Mouse (Mus musculus) intestine, embryonic 15.5 days (tissue): Measurements from ENCODE around the gene Ptprn2. TPM values are rescaled to one million over a fixed set of nuclear protein-coding genes. Genes with fewer than 3 reads are reported as not detected.

Experiments used
- ATAC-seq: fragments of 200-750 bp; cut with Nextera tagmentation; 2 replicates; pipeline ENCODE4 v1.8.0; 2017; ENCODE audit warnings: moderate TSS enrichment, moderate library complexity
- H3K27ac ChIP-seq: fragments of 300-500 bp; sonication (generic); 2 replicates; pipeline ENCODE4 v1.5.1; 2015; ENCODE audit warnings: mild to moderate bottlenecking, inconsistent platforms
- H3K27me3 ChIP-seq: fragments of 300-500 bp; sonication (generic); replicated peaks from 2 replicates; pipeline ENCODE4 v1.6.1; 2015; ENCODE audit warnings: inconsistent platforms
- H3K36me3 ChIP-seq: fragments of 300-500 bp; sonication (generic); 2 replicates; pipeline ENCODE4 v1.6.1; 2015; ENCODE audit warnings: inconsistent platforms
- H3K4me1 ChIP-seq: fragments of 300-500 bp; sonication (generic); replicated peaks from 2 replicates; pipeline ENCODE4 v1.6.1; 2015; ENCODE audit warnings: inconsistent platforms
- H3K4me2 ChIP-seq: fragments of 300-500 bp; sonication (generic); replicated peaks from 2 replicates; pipeline ENCODE4 v1.6.1; 2015; ENCODE audit warnings: mild to moderate bottlenecking, inconsistent platforms
- H3K4me3 ChIP-seq: fragments of 300-500 bp; sonication (generic); replicated peaks from 2 replicates; pipeline ENCODE4 v1.5.1; 2015; ENCODE audit warnings: inconsistent platforms
- H3K9ac ChIP-seq: fragments of 300-500 bp; sonication (generic); 2 replicates; pipeline ENCODE4 v1.6.1; 2015; ENCODE audit warnings: inconsistent platforms
- H3K9me3 ChIP-seq: fragments of 300-500 bp; sonication (generic); 2 replicates; pipeline ENCODE4 v1.6.1; 2016; ENCODE audit warnings: inconsistent platforms
- WGBS: fragments of 180-500 bp; shearing (Covaris S2); methylation state at CpG from one replicate; pipeline ENCODE4 v1.1.7; 2015; 5-methylcytosine and 5-hydroxymethylcytosine counted together
- polyA plus RNA-seq: library from polyadenylated mRNA; unstranded; fragments of >200 nt; fragmentation: Nextera tagmentation; extraction: Ambion mirVana; gene quantifications from 2 replicates; pipeline ENCODE4 v1.2.1, GENCODE M21; 2015

Ptprn2 gene
- polyA plus RNA-seq, 1 experiment from 2014 or later = 1.9 TPM

DNA sequence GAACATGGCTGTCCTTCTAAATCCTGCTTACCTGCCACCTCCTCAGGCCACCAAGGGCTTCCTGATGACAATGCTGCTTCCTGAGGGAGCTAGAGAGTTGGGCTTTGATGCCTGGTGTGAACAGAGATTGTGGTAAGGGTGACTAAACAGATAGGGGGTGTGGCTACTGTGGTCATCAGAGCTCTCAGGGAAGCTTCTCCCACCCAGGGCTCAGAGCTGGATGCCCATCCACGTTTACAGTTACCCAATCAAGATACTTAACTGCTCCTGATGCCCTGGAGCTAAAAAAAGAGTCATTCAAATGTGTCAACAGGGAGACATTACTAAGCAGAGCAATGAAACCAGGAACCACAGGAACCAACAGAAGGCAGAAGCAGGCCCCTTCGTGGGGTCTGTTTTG lies 532.4 kb downstream of the Ptprn2 start:
- Histone ChIP-seq H3K4me3 (no peak overlapping the region), H3K36me3 (no peaks in the 10 kb centered on the region), H3K4me1 (no peaks in the 10 kb centered on the region), H3K9me3 (no peaks in the 10 kb centered on the region), H3K27ac (no peak overlapping the region), H3K9ac (no peak overlapping the region), H3K27me3 (no peaks in the 10 kb centered on the region), H3K4me2 (no peak overlapping the region)
- WGBS = 23% methylated on average over 2 of the region's 2 CpGs
- ATAC-seq = no peak

DNA sequence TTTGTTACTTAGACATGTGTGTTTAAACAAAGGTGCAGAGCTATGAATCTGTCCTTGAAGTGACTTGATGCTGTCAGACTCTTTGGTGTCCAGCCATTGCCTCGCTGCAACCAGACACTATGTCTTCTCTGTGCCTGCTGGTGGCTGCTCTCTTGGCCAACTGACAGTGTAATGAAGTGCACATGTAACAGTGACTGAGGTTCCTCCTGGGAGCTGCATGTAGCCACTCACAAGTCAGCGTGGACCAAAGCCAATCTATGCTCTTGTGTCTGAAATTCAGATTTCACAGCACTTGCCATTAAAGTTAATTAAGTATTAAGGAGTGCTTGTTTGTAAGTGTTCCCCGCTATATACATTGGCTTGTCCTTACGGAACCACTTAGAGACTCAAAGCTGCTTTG lies 537.7 kb downstream of the Ptprn2 start:
- H3K4me1 ChIP-seq = no peaks in the 10 kb centered on the region
- WGBS = 81% methylated on average over 4 of the region's 4 CpGs
- ATAC-seq = no peak
- H3K4me2 ChIP-seq = no peak overlapping the region
- H3K27me3 ChIP-seq = no peaks in the 10 kb centered on the region
- no peak overlapping the region for H3K4me3 ChIP-seq
- no peak overlapping the region for H3K9ac ChIP-seq
- H3K9me3 ChIP-seq = no peaks in the 10 kb centered on the region
- no peak overlapping the region for H3K27ac ChIP-seq
- H3K36me3 ChIP-seq = no peaks in the 10 kb centered on the region

DNA sequence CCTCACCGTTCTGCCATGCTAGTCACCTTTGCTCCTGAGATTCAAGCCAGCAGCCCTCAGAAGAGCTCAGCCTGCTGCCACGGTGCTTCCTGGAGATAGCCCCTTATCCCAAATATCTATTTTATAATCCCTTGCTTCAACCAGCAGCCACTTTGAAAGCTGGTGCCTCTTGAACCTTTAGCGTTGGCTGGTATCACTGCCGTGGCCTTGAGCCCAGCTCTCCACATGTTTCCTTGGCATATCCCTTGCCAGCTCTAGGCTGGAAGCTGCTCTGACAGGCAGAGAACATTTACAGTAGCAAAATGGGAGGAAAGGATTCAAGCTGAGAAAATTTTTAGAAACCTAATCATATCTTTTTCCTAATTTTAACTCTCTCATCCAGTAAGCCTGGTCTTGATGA lies 539.4 kb downstream of the Ptprn2 start:
- no peaks in the 10 kb centered on the region for H3K9me3 ChIP-seq
- H3K27ac ChIP-seq = no peak overlapping the region
- H3K36me3 ChIP-seq = no peaks in the 10 kb centered on the region
- H3K9ac ChIP-seq = no peak overlapping the region
- no peaks in the 10 kb centered on the region for H3K4me1 ChIP-seq
- no peak overlapping the region for H3K4me2 ChIP-seq
- ATAC-seq = no peak
- no peaks in the 10 kb centered on the region for H3K27me3 ChIP-seq
- H3K4me3 ChIP-seq = no peak overlapping the region
- 78% methylated on average over 4 of the region's 4 CpGs for WGBS

DNA sequence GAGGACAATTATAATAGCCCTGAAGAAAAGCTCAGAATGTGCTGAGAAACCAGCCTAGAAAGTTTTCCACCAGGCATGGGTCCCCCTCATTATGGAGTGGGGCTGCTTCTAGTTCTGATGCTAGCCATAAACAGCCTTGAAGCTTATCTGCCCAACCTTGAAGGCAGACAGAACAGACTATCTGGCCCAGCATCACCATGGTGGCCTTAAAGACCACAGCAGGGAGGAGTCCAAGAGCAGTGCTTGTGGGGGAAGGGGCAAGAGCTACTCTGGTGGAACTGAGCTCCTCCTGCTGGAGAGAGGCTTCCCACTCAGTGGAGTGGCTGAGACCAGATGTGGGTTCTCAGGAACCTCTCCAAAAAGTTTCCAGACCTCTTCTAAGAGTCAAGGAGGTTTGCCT lies 540.2 kb downstream of the Ptprn2 start:
- Histone ChIP-seq H3K4me3 (no peak overlapping the region), H3K36me3 (no peaks in the 10 kb centered on the region), H3K9ac (no peak overlapping the region), H3K9me3 (no peaks in the 10 kb centered on the region), H3K27ac (no peak overlapping the region), H3K4me1 (no peaks in the 10 kb centered on the region), H3K27me3 (no peaks in the 10 kb centered on the region), H3K4me2 (no peak overlapping the region)
- no peak for ATAC-seq

DNA sequence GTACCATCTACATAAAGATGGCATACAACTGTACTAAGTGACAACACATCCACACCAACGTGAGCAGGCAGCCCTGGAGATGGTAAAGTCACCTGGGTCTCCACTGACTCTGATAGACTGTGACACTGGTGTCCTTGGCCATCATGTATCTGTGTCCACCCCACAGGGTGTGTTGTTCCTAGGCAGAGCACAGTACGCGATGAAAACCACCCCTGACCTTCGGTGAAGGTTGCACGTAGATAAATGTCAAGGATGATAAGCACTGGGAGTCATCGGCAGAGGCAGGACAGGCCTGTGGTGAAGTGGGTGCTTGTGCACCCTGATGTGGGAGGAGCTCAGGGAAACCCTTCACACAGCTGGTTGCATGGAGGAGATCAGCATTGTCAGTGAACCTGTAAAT lies 541.8 kb downstream of the Ptprn2 start:
- no peaks in the 10 kb centered on the region for H3K36me3 ChIP-seq
- H3K4me3 ChIP-seq = no peak overlapping the region
- no peaks in the 10 kb centered on the region for H3K4me1 ChIP-seq
- H3K9me3 ChIP-seq = no peaks in the 10 kb centered on the region
- no peak overlapping the region for H3K9ac ChIP-seq
- no peak overlapping the region for H3K4me2 ChIP-seq
- WGBS = 84% methylated on average over 6 of the region's 6 CpGs
- H3K27me3 ChIP-seq = no peaks in the 10 kb centered on the region
- no peak for ATAC-seq
- H3K27ac ChIP-seq = no peak overlapping the region

DNA sequence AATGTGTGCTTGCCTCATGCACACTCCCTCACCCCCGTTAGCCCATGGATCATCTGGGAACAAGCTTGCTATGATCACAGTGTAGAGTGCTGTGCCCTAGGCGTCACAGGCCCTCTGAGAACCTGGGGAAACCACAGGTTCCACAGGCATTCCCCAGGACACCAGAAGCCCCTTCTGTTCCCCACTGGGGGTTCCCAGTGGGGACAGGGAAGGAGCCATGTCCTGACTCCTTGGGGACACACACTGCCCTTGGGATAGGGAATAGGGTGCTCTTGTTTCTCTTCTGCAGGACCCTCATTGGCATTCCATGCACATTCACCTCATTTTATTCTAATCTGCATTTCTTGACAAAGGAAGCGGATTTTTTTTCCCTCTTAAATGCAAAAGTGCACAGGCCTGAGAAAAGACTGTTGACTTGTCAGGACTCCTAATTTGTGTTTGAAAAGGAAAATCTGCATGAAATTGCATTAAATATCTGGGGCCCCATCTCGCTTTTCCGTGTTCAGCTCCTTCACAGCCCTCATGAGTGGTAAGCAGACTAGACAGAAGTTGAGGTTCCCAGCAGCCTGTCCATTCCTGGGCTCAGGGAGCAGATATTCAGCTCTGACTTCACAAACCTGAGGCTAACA lies 542.9 kb downstream of the Ptprn2 start:
- H3K27ac ChIP-seq = no peak overlapping the region
- H3K4me1 ChIP-seq = no peaks in the 10 kb centered on the region
- H3K9ac ChIP-seq = no peak overlapping the region
- H3K9me3 ChIP-seq = no peaks in the 10 kb centered on the region
- WGBS = 74% methylated on average over 5 of the region's 5 CpGs
- no peak overlapping the region for H3K4me2 ChIP-seq
- no peaks in the 10 kb centered on the region for H3K27me3 ChIP-seq
- H3K36me3 ChIP-seq = no peaks in the 10 kb centered on the region
- ATAC-seq = no peak
- no peak overlapping the region for H3K4me3 ChIP-seq

DNA sequence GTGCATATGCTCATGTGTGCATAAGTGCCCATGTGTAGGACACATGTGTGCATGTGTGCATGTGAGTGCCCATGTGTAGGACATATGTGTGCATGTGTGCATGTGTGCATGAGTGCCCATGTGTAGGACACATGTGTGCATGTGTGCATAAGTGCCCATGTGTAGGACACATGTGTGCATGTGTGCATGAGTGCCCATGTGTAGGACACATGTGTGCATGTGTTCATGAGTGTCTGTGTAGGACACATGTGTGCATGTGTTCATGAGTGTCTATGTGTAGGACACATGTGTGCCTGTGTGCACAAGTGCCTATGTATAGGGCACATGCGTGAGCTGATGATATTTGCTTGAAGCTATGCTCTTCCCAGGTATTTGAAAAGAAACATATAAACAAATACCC lies 547.7 kb downstream of the Ptprn2 start:
- Histone ChIP-seq H3K27me3 (no peaks in the 10 kb centered on the region), H3K27ac (no peak overlapping the region), H3K36me3 (no peaks in the 10 kb centered on the region), H3K9me3 (no peaks in the 10 kb centered on the region), H3K4me3 (no peak overlapping the region), H3K4me1 (no peaks in the 10 kb centered on the region), H3K9ac (no peak overlapping the region), H3K4me2 (no peak overlapping the region)
- no peak for ATAC-seq
- 96% methylated on average over 1 of the region's 1 CpGs for WGBS

DNA sequence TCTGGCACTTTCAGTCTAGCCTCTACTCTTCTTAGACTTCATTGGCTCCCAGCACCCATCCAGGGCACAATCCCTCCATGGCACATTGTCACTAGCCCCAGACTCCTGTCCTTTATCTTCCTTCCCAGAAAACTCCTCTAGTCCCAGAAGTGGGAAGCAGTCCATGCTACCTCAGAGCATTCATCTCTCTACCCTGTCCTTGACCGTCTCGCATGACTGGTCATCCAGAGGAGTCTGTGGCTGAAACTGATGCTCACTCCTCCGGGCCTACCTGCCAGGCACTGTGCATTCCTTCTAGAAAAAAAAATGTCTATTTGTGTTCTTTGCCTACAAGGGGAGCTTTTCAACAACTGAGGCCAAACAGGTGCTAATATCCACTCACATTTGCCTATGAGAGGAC lies 549.0 kb downstream of the Ptprn2 start:
- Histone ChIP-seq H3K4me2 (no peak overlapping the region), H3K4me1 (no peaks in the 10 kb centered on the region), H3K36me3 (no peaks in the 10 kb centered on the region), H3K27me3 (no peaks in the 10 kb centered on the region), H3K9me3 (no peaks in the 10 kb centered on the region), H3K9ac (no peak overlapping the region), H3K4me3 (no peak overlapping the region), H3K27ac (no peak overlapping the region)
- ATAC-seq = no peak
- 88% methylated on average over 3 of the region's 3 CpGs for WGBS

DNA sequence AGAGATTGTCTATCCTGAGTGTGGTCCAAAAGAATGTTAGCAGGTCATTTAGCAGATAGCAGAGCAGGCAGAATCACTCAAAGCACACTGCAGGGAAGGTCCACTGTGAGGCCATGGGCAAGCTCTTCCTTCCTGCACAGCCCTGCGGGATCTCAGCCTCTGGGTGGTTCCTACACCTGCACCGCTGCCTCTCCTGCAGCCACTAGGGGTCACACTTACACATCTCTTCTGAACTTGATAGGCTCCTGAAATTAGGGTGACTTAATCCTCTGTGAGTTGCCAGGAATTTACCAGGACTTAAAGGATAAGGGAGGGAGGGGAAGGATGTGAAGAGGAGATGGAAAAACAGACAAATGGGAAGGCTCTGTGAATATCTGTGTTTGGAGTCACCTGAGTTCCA lies 549.7 kb downstream of the Ptprn2 start:
- ATAC-seq = peak; percentile 67; the same call in 1 of the 2 replicates
- 2% methylated on average over 2 of the region's 2 CpGs for WGBS

DNA sequence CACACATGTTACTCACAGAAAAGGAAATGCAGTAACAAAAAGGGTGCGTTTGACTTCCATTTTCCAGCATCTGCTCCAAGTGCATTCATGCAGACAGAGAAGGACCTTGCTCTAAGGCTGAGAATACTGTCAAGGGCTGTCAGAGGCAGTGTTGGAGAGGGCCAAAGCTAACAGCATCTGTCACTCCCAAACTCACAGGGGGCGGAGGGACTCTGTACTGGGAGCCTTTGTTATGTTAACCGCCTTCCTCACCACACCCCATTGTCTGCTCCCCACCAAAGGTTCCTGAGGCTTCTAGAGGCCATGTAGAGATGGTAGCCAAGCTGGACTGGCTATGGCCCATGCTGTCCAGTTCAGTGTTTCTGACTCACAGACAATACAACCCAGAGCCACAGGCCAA lies 553.9 kb downstream of the Ptprn2 start:
- no peak overlapping the region for H3K9ac ChIP-seq
- ATAC-seq = no peak
- H3K4me3 ChIP-seq = no peak overlapping the region
- no peaks in the 10 kb centered on the region for H3K27me3 ChIP-seq
- H3K36me3 ChIP-seq = no peaks in the 10 kb centered on the region
- no peaks in the 10 kb centered on the region for H3K9me3 ChIP-seq
- no peaks in the 10 kb centered on the region for H3K4me1 ChIP-seq
- H3K27ac ChIP-seq = no peak overlapping the region
- H3K4me2 ChIP-seq = no peak overlapping the region
- WGBS = 58% methylated on average over 3 of the region's 3 CpGs

More for the DNA sequence above, 549.7 kb downstream of the Ptprn2 start:
- H3K4me1 ChIP-seq = no peaks in the 10 kb centered on the region
- H3K4me2 ChIP-seq = no peak overlapping the region
- H3K4me3 ChIP-seq = no peak overlapping the region
- H3K9me3 ChIP-seq = no peaks in the 10 kb centered on the region
- no peaks in the 10 kb centered on the region for H3K36me3 ChIP-seq
- H3K9ac ChIP-seq = no peak overlapping the region
- H3K27me3 ChIP-seq = no peaks in the 10 kb centered on the region
- no peak overlapping the region for H3K27ac ChIP-seq

DNA sequence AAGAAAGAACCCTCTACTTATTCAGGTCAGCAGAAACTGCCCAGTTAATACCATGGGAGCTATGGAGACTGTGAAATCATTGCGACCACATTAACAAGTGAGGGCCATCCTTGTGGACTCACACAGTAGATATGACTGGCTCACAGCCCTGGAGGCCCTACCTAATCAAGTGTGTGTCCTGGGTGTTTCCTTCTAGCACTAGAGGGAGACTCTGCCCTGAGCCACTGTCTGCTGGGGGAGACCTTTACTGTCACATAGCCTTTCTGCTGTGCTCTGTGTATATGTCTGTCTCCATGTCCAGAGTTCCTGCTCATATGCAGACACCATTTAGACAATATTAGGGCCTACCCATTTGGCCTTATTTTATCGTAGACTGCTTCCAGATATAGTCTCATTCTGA lies 555.9 kb downstream of the Ptprn2 start:
- no peak overlapping the region for H3K9ac ChIP-seq
- no peak overlapping the region for H3K4me2 ChIP-seq
- H3K27me3 ChIP-seq = no peaks in the 10 kb centered on the region
- no peaks in the 10 kb centered on the region for H3K9me3 ChIP-seq
- no peaks in the 10 kb centered on the region for H3K36me3 ChIP-seq
- WGBS = 91% methylated on average over 2 of the region's 2 CpGs
- ATAC-seq = no peak
- no peak overlapping the region for H3K27ac ChIP-seq
- no peaks in the 10 kb centered on the region for H3K4me1 ChIP-seq
- no peak overlapping the region for H3K4me3 ChIP-seq

DNA sequence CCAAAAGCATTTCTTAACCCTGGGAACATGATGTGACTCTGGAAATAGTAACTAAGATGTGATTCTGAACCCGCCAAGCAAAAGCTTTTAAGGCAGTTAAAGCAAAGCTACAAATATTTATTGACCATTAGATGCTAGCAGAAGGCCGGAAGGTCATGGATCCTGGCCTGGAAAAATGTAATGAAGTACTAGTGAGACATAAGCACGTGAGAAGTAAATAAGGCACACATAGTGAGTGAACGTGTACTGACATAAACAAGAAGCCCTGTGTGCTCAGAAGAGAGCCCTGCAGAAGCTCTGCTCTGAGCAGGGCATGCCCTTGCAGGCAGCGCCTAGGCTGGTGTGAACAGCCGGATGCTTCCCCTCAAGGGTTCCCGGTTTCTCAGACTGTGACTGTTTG lies 557.2 kb downstream of the Ptprn2 start:
- ATAC-seq = no peak
- WGBS = 51% methylated on average over 7 of the region's 7 CpGs
- no peaks in the 10 kb centered on the region for H3K4me1 ChIP-seq
- no peak overlapping the region for H3K4me2 ChIP-seq
- no peaks in the 10 kb centered on the region for H3K36me3 ChIP-seq
- no peak overlapping the region for H3K4me3 ChIP-seq
- H3K27ac ChIP-seq = no peak overlapping the region
- H3K27me3 ChIP-seq = no peaks in the 10 kb centered on the region
- H3K9ac ChIP-seq = no peak overlapping the region
- no peaks in the 10 kb centered on the region for H3K9me3 ChIP-seq

DNA sequence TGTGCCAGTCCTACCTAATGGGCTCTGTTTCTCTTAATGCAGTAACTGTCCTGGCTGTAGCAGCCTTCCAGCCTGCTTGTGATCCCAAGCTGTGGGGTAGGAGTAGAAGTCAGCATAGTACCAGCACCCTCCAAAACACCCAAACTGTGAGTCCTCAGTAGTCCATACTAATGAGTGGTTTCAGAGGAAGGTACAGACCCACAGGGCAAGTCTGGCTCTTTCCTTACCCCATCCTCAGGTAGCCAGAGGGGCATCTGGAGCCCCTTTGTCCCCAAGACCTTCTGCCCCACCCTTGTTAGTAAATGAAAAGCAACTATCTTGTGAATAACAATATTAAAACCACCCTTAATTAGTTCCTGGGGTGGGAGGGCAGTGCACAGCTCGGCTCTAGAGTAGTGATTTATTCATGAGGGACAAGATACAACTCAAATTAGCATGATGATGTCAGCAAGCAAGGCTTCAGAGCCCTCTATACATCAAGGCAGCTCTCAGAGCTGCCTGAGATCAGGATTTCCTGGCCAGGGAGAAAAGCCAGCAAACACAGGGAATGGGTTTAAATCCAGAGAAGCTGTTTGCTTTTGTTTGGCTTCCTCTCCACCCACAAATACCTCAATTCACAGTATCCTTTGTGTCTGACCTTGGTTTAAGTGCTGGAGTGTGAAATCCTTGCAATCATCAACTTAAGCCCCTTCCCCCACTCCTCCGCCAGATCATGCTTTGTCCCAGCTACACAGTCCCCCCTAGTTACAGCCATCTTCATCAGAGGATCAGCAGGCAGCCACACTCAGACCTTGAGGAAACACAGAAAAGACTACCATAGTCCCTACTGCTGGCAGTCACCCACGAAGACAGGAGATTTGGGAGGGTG lies 562.1 kb downstream of the Ptprn2 start:
- Histone ChIP-seq H3K9ac (no peak overlapping the region), H3K9me3 (no peaks in the 10 kb centered on the region), H3K36me3 (no peaks in the 10 kb centered on the region), H3K27me3 (no peaks in the 10 kb centered on the region), H3K4me2 (no peak overlapping the region), H3K4me3 (no peak overlapping the region), H3K27ac (no peak overlapping the region), H3K4me1 (no peaks in the 10 kb centered on the region)
- no peak for ATAC-seq
- WGBS = 22% methylated on average over 3 of the region's 3 CpGs
